Mouse (Mus musculus): ENCODE results near the gene Sf1.

DNA sequence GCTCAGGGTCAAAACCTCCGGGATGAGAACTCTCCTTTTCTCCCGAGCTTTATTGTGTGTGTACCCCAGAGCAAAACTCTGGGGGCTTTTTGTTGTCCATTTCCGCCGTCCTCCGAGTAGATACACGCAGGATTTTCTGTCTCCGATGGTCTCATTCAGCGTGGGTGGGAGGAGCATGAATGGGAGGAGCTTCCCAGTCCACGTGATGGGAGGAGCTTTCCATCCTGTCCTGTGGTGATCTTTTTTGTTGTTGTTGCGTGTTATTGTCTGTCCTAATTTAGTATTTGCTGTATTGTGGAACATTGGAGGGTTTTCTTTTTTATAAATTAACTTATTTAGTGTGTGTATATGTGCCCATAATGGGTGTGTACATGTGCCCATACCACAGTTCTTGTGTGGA is 41.9 kb downstream of the Sf1 start:
- no peak for TF ChIP-seq CTCF (IDR thresholded peaks at IDR 0.05; ENCODE audit: low read depth)
- no peak for TF ChIP-seq EP300 (IDR thresholded peaks at IDR 0.05; ENCODE audit: low read depth)

All from heart, postnatal 0 days (tissue).